Mouse (Mus musculus) thymus, adult 2 months (tissue): ENCODE data around the gene Zc3h10. TPM values are rescaled to one million over a fixed set of nuclear protein-coding genes. Genes with fewer than 3 reads are reported as not detected.
"Not testable (repeated sequence)": the region's sequence is repeated elsewhere in the genome, so short reads cannot be mapped to it uniquely, and the experiment has no call there.

ENCODE experiments used
- DNase-seq: peaks from one replicate; pipeline ENCODE4 v3.0.0; 2021
- H3K27ac ChIP-seq: fragments of 200-500 bp; 2 replicates; pipeline ENCODE4 v1.5.1; 2012; ENCODE audit warnings: low read length, control low read depth; ENCODE audit not compliant: control insufficient read depth, insufficient read depth
- H3K27me3 ChIP-seq: fragments of 200-500 bp; 2 replicates; pipeline ENCODE4 v1.6.1; 2012; ENCODE audit warnings: mild to moderate bottlenecking, low read length, moderate library complexity, mixed read lengths; ENCODE audit not compliant: control insufficient read depth, insufficient read depth
- H3K36me3 ChIP-seq: fragments of 200-500 bp; 2 replicates; pipeline ENCODE4 v1.6.1; 2012; ENCODE audit warnings: mild to moderate bottlenecking, low read length, moderate library complexity; ENCODE audit not compliant: control insufficient read depth, insufficient read depth
- H3K4me1 ChIP-seq: fragments of 200-500 bp; replicated peaks from 2 replicates; pipeline ENCODE4 v1.6.1; 2012; ENCODE audit warnings: low read length; ENCODE audit not compliant: control insufficient read depth, insufficient read depth
- H3K4me3 ChIP-seq: fragments of 200-500 bp; 2 replicates; pipeline ENCODE4 v1.5.1; 2012; ENCODE audit warnings: mild to moderate bottlenecking, low read length, control low read depth, moderate library complexity; ENCODE audit not compliant: control insufficient read depth, insufficient read depth
- CTCF ChIP-seq: fragments of 200-500 bp; IDR thresholded peaks from 2 replicates; pipeline ENCODE4 v1.5.1; 2012; ENCODE audit warnings: mild to moderate bottlenecking, control low read depth, low read length, moderate library complexity, borderline replicate concordance; ENCODE audit not compliant: control insufficient read depth, poor library complexity, insufficient read depth; ENCODE audit errors: extremely low read depth
- POLR2A ChIP-seq: fragments of 200-500 bp; IDR thresholded peaks from 2 replicates; pipeline ENCODE4 v1.6.1; 2012; ENCODE audit warnings: mild to moderate bottlenecking, low read length, control low read depth, moderate library complexity; ENCODE audit not compliant: control insufficient read depth, poor library complexity, insufficient read depth; ENCODE audit errors: extremely low read depth
- WGBS: fragments of 180-500 bp; shearing (Covaris S2); methylation state at CpG from one replicate; pipeline ENCODE4 v1.1.7; 2018; 5-methylcytosine and 5-hydroxymethylcytosine counted together
- polyA plus RNA-seq: library from polyadenylated mRNA; depleted of rRNA; stranded (reverse); fragments of >200 nt; gene quantifications from 2 replicates; pipeline ENCODE4 v1.2.3, GENCODE M21; 2012

The Zc3h10 gene
- polyA plus RNA-seq, 1 experiment = 25.6 TPM

- 92% methylated on average over 9 of the region's 9 CpGs for WGBS
- Histone ChIP-seq H3K27ac (no peak overlapping the region), H3K4me3 (no peak overlapping the region), H3K4me1 (peaks cover 12% of the 10 kb centered on the region), H3K27me3 (no peaks in the 10 kb centered on the region), H3K36me3 (peaks cover 19% of the 10 kb centered on the region)
- DNase-seq = no peak
- TF ChIP-seq POLR2A (no peak), CTCF (no peak)
Measured at GRCm38 (mm10) chr10:128508260-128508659, 39.3 kb downstream of the Zc3h10 start.

- no peak for TF ChIP-seq CTCF
- no peak for TF ChIP-seq POLR2A
- no peak overlapping the region for H3K4me3 ChIP-seq
- no peak for DNase-seq
- H3K27me3 ChIP-seq = no peaks in the 10 kb centered on the region
- WGBS = 96% methylated on average over 14 of the region's 14 CpGs
- no peak overlapping the region for H3K27ac ChIP-seq
- H3K36me3 ChIP-seq = peaks cover 10% of the 10 kb centered on the region
- peaks cover 12% of the 10 kb centered on the region for H3K4me1 ChIP-seq
Measured at GRCm38 (mm10) chr10:128505974-128506373, 41.6 kb downstream of the Zc3h10 start.

- H3K27ac ChIP-seq, H3K36me3 ChIP-seq: not testable (repeated sequence)
- H3K4me1 ChIP-seq = peaks cover 12% of the 10 kb centered on the region
Measured at GRCm38 (mm10) chr10:128505371-128505667, 42.3 kb downstream of the Zc3h10 start.

GRCm38 (mm10) chr10:128504641-128505370 lies 42.8 kb downstream of the Zc3h10 start:
- Histone ChIP-seq H3K27me3 (no peaks in the 10 kb centered on the region), H3K4me1 (peaks cover 12% of the 10 kb centered on the region), H3K27ac (peak overlapping the region; percentile 46), H3K36me3 (peaks cover 5% of the 10 kb centered on the region), H3K4me3 (no peak overlapping the region)
- 3% methylated on average over 9 of the region's 9 CpGs for WGBS
- TF ChIP-seq CTCF (no peak), POLR2A (no peak)
- DNase-seq = peak; percentile 30

More at GRCm38 (mm10) chr10:128505371-128505667, 42.3 kb downstream of the Zc3h10 start:
- DNase-seq, H3K4me3 ChIP-seq, H3K27me3 ChIP-seq: not testable (repeated sequence)
- WGBS = 65% methylated on average over 5 of the region's 5 CpGs

GRCm38 (mm10) chr10:128504012-128504411 lies 43.6 kb downstream of the Zc3h10 start:
- no peak for DNase-seq
- Histone ChIP-seq H3K36me3 (no peaks in the 10 kb centered on the region), H3K4me1 (peaks cover 14% of the 10 kb centered on the region), H3K4me3 (no peak overlapping the region), H3K27ac (peak overlapping the region; percentile 46; the same call in 1 of the 2 replicates), H3K27me3 (no peaks in the 10 kb centered on the region)
- WGBS = 39% methylated on average over 3 of the region's 3 CpGs
- no peak for TF ChIP-seq POLR2A
- no peak for TF ChIP-seq CTCF

- no peak for DNase-seq
- no peak overlapping the region for H3K4me3 ChIP-seq
- WGBS = 79% methylated on average over 8 of the region's 8 CpGs
- TF ChIP-seq CTCF (no peak), POLR2A (no peak)
- H3K4me1 ChIP-seq = peaks cover 14% of the 10 kb centered on the region
- no peaks in the 10 kb centered on the region for H3K27me3 ChIP-seq
- H3K36me3 ChIP-seq = no peaks in the 10 kb centered on the region
- no peak overlapping the region for H3K27ac ChIP-seq
Measured at GRCm38 (mm10) chr10:128503532-128503931, 44.0 kb downstream of the Zc3h10 start.

- H3K27ac ChIP-seq = no peak overlapping the region
- WGBS = 93% methylated on average over 5 of the region's 5 CpGs
- no peak overlapping the region for H3K4me3 ChIP-seq
- DNase-seq = no peak
- no peak for TF ChIP-seq POLR2A
- no peak for TF ChIP-seq CTCF
- H3K4me1 ChIP-seq = peaks cover 18% of the 10 kb centered on the region
- no peaks in the 10 kb centered on the region for H3K27me3 ChIP-seq
- H3K36me3 ChIP-seq = no peaks in the 10 kb centered on the region
Measured at GRCm38 (mm10) chr10:128502341-128502740, 45.2 kb downstream of the Zc3h10 start.
